Mouse (Mus musculus) erythroblast, embryonic 14.5 days (primary cell): ENCODE results near the gene Soat2.

Experiments
- GATA1 ChIP-seq: IDR thresholded peaks from 2 replicates; pipeline ENCODE4 v1.6.1; 2012; ENCODE audit warnings: low read length, inconsistent platforms, mixed read lengths
- TAL1 ChIP-seq: IDR thresholded peaks from 3 replicates; pipeline ENCODE4 v1.6.1; 2012; ENCODE audit warnings: low read length, inconsistent platforms, mixed read lengths

DNA sequence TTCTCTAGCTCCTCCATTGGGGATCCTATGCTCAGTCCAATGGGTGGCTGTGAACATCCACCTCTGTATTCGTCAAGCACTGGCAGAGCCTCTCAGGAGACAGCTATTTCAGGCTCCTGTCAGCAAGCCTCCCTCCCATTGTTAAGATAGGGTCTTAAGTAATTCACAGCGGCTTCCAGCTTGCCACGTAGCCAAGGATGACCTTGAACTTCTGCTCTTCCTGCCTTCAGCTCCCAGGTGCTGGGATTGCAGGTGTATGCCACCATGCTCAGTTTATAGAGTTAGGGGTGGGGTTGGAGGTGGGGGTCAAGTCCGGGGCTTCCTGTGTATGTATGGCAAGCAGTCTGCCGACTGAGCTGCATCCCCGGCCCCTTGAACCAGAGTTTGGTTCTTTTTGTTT lies 61.6 kb downstream of the Soat2 start:
- TF ChIP-seq TAL1: no peak
- no peak for TF ChIP-seq GATA1
